Mouse (Mus musculus): ENCODE data around the gene Rnpepl1. TPM values are rescaled to one million over a fixed set of nuclear protein-coding genes. Genes with fewer than 3 reads are reported as not detected.

The Rnpepl1 gene
- total and polyA plus RNA-seq, 2 experiments from 2014 or later = 36.3 to 73.2 TPM

DNA sequence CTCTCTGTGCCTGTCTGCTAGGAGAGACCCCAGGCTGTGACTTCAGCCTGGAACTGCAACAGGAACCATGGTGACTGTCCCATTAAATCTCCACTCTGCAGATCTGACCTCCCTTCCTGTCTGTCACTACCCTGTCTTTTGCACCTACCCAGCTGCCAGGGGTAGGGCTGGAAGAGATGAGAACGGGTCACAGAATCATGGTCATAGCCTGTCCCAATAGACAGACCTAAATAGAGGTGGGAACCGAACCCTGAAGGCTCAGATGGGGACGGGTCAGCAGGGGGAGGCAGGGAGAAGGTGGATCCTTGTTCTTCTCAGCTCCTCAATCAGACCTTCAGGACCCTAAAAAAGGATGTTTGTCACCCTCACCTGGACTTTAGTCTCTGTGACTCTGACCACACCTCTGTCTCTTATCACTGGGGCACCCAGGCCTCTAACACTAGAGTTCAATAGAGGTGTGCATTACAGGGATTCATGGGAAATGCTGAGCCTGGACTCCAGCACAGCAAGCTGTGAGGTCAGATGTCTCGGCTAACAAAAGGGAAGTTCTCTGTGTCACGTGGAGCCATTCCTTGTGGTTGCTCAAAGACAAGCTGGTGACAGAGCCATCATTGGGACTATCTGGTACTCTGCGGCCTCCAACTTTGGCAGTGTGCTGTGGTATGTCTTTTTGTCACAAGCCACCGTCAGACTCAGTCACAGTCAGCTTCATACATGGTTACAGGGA is 10.1 kb downstream of the Rnpepl1 start:
- TF ChIP-seq EP300 (IDR thresholded peaks at IDR 0.05; ENCODE audit: low read depth) = no peak
- TF ChIP-seq CTCF (IDR thresholded peaks at IDR 0.05; ENCODE audit: low read depth) = no peak
- no peaks in the 10 kb centered on the region for H3K9me3 ChIP-seq (replicated peaks; ENCODE audit: control insufficient read depth, low read length)
- DNase-seq (ENCODE audit: low spot score) (peak; percentile 40), ATAC-seq (ENCODE audit: insufficient read depth, low read depth) (peak; percentile 67)
- peak overlapping the region; percentile 65 for H3K27ac ChIP-seq (ENCODE audit: low read depth)
- H3K27me3 ChIP-seq (ENCODE audit: control insufficient read depth, insufficient read depth, low read length) = no peaks in the 10 kb centered on the region
- H3K9ac ChIP-seq (replicated peaks; ENCODE audit: low read depth, low read length) = no peak overlapping the region
- peaks cover 20% of the 10 kb centered on the region for H3K4me1 ChIP-seq (ENCODE audit: control insufficient read depth, insufficient read depth)
- H3K36me3 ChIP-seq (replicated peaks; ENCODE audit: control insufficient read depth, insufficient read depth, low read length) = peaks cover 52% of the 10 kb centered on the region
- no peak overlapping the region for H3K4me3 ChIP-seq (ENCODE audit: low read depth, low read length)
- H3K4me2 ChIP-seq (ENCODE audit: low read depth, low read length) = no peak overlapping the region
- 46% methylated on average over 7 of the region's 7 CpGs for WGBS

DNA sequence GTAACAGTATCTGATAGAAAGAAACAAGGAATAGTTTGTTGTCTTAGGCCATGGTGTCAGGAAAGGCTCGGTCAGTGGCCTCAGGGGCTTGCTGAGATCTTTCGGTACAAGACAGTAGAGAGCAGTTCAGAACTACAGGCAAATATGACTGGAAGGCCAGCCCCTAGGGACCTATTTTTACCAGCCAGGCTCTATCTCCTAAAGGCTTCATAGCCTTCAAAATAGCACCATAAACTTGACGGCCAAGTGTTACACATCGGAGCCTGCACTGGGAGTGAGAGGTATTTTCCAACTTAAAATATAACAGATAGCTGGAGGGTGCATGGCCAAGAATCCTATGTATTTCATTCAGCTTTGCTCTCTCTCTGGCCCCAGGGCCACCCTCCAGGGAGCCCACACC is 10.9 kb downstream of the Rnpepl1 start:
- Histone ChIP-seq H3K9ac (replicated peaks; ENCODE audit: low read depth, low read length) (no peak overlapping the region), H3K36me3 (replicated peaks; ENCODE audit: control insufficient read depth, insufficient read depth, low read length) (peaks cover 43% of the 10 kb centered on the region), H3K4me2 (ENCODE audit: low read depth, low read length) (peak overlapping the region; percentile 7; the same call in 1 of the 2 replicates), H3K9me3 (replicated peaks; ENCODE audit: control insufficient read depth, low read length) (no peaks in the 10 kb centered on the region), H3K4me3 (ENCODE audit: low read depth, low read length) (no peak overlapping the region), H3K27ac (ENCODE audit: low read depth) (peak overlapping the region; percentile 65), H3K27me3 (ENCODE audit: control insufficient read depth, insufficient read depth, low read length) (no peaks in the 10 kb centered on the region), H3K4me1 (ENCODE audit: control insufficient read depth, insufficient read depth) (peaks cover 20% of the 10 kb centered on the region)
- ATAC-seq (ENCODE audit: insufficient read depth, low read depth) = peak; percentile 65
- DNase-seq (ENCODE audit: low spot score) = peak; percentile 51
- WGBS = 40% methylated on average over 4 of the region's 4 CpGs
- TF ChIP-seq EP300 (IDR thresholded peaks at IDR 0.05; ENCODE audit: low read depth) (no peak), CTCF (IDR thresholded peaks at IDR 0.05; ENCODE audit: low read depth) (no peak)

DNA sequence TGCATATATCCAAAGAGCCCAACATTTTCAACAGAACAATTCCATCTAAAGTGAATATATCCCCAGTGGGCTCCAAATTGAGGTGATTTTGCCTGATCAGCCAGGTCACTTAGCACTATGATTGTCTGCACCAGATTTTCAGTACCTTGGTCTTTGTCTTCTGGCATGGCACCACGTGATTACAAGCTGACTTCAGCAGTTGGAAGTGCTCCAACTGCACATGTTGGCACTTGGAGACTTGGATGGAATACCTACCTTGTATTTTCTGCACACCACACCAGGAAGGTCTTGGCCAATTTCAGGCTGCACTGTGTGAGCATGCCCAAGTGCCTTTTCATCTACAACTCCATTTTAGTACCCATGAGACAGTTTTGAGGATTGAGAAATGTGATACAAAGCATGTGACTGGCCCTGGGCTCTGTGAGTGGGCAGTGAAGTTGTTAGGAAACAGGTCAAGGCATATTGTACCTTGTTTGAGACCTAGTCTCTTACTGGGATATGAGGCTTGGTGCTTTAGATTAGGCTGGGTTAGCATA is 19.7 kb downstream of the Rnpepl1 start:
- no peak overlapping the region for H3K4me2 ChIP-seq (ENCODE audit: low read depth, low read length)

GRCm38 (mm10) chr1:92933611-92934010 is 23.0 kb downstream of the Rnpepl1 start:
- ATAC-seq (ENCODE audit: insufficient read depth, low read depth) (no peak), DNase-seq (ENCODE audit: low spot score) (no peak)
- peaks cover 23% of the 10 kb centered on the region for H3K4me1 ChIP-seq (ENCODE audit: control insufficient read depth, insufficient read depth)
- WGBS = 79% methylated on average over 4 of the region's 4 CpGs
- TF ChIP-seq EP300 (IDR thresholded peaks at IDR 0.05; ENCODE audit: low read depth) (no peak), CTCF (IDR thresholded peaks at IDR 0.05; ENCODE audit: low read depth) (no peak)
- H3K4me3 ChIP-seq (ENCODE audit: low read depth, low read length) = peak overlapping the region; percentile 70
- peak overlapping the region; percentile 93 for H3K27ac ChIP-seq (ENCODE audit: low read depth)
- peak overlapping the region; percentile 98 for H3K4me2 ChIP-seq (ENCODE audit: low read depth, low read length)
- no peaks in the 10 kb centered on the region for H3K9me3 ChIP-seq (replicated peaks; ENCODE audit: control insufficient read depth, low read length)
- H3K9ac ChIP-seq (replicated peaks; ENCODE audit: low read depth, low read length) = peak overlapping the region; percentile 36; the same call in 1 of the 2 replicates
- no peaks in the 10 kb centered on the region for H3K27me3 ChIP-seq (ENCODE audit: control insufficient read depth, insufficient read depth, low read length)
- H3K36me3 ChIP-seq (replicated peaks; ENCODE audit: control insufficient read depth, insufficient read depth, low read length) = peaks cover 8% of the 10 kb centered on the region

More for the DNA sequence above, 19.7 kb downstream of the Rnpepl1 start:
- Histone ChIP-seq H3K27me3 (ENCODE audit: control insufficient read depth, insufficient read depth, low read length) (no peaks in the 10 kb centered on the region), H3K36me3 (replicated peaks; ENCODE audit: control insufficient read depth, insufficient read depth, low read length) (no peaks in the 10 kb centered on the region), H3K27ac (ENCODE audit: low read depth) (no peak overlapping the region), H3K4me1 (ENCODE audit: control insufficient read depth, insufficient read depth) (peaks cover 17% of the 10 kb centered on the region), H3K9ac (replicated peaks; ENCODE audit: low read depth, low read length) (no peak overlapping the region), H3K4me3 (ENCODE audit: low read depth, low read length) (no peak overlapping the region), H3K9me3 (replicated peaks; ENCODE audit: control insufficient read depth, low read length) (no peaks in the 10 kb centered on the region)
- DNase-seq (ENCODE audit: low spot score) = no peak
- WGBS = 10% methylated on average over 1 of the region's 1 CpGs
- TF ChIP-seq EP300 (IDR thresholded peaks at IDR 0.05; ENCODE audit: low read depth) = no peak
- TF ChIP-seq CTCF (IDR thresholded peaks at IDR 0.05; ENCODE audit: low read depth) = no peak
- ATAC-seq (ENCODE audit: insufficient read depth, low read depth) = no peak

- WGBS = under 1% methylated on average over 45 of the region's 45 CpGs
- peaks cover 15% of the 10 kb centered on the region for H3K36me3 ChIP-seq (replicated peaks; ENCODE audit: control insufficient read depth, insufficient read depth, low read length)
- H3K27ac ChIP-seq (ENCODE audit: low read depth) = peak within 1 kb of the TSS; percentile 93
Observed at GRCm38 (mm10) chr1:92934182-92934827, 23.7 kb downstream of the Rnpepl1 start, which contains the start of gene Capn10. Capn10 (plus strand) TSS chr1:92934376.

More at GRCm38 (mm10) chr1:92934182-92934827, 23.7 kb downstream of the Rnpepl1 start, which contains the start of gene Capn10:
- peak; percentile 95 for DNase-seq (ENCODE audit: low spot score)
- Histone ChIP-seq H3K4me2 (ENCODE audit: low read depth, low read length) (peak within 1 kb of the TSS; percentile 98), H3K4me3 (ENCODE audit: low read depth, low read length) (peak within 1 kb of the TSS; percentile 70), H3K27me3 (ENCODE audit: control insufficient read depth, insufficient read depth, low read length) (no peaks in the 10 kb centered on the region), H3K4me1 (ENCODE audit: control insufficient read depth, insufficient read depth) (peaks cover 23% of the 10 kb centered on the region), H3K9ac (replicated peaks; ENCODE audit: low read depth, low read length) (peak within 1 kb of the TSS; percentile 71), H3K9me3 (replicated peaks; ENCODE audit: control insufficient read depth, low read length) (no peaks in the 10 kb centered on the region)
- no peak for TF ChIP-seq CTCF (IDR thresholded peaks at IDR 0.05; ENCODE audit: low read depth)
- TF ChIP-seq EP300 (IDR thresholded peaks at IDR 0.05; ENCODE audit: low read depth) = peak; percentile 81
- peak; percentile 98 for ATAC-seq (ENCODE audit: insufficient read depth, low read depth)
